Mouse (Mus musculus): ENCODE data around the gene Slc39a1. TPM values are rescaled to one million over a fixed set of nuclear protein-coding genes. Genes with fewer than 3 reads are reported as not detected.
A peak's percentile ranks its signal among the peaks of the same experiment; 100 is the strongest.

Slc39a1 gene
- total RNA-seq, 2 experiments from 2014 or later: 50.5 to 51.9 TPM

DNA sequence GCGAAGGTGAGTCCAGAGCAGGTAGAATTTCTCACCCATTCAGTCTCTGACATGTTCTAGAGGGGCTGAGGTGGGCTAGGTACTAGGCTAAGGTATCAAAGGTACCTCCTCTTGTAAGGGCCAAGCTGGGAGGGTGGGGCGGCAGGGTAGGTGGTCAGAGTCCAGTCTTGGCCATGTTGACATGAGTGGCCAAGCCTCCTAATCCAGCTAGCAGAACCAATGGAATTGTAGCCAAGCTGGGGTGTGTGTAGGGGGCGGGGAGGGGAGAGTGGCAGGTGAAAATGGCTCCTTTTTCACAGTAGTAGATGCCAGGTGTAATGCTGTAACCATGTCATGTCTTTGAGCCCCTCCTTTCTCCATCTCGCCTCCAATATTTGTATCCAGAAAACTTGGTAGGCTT lies 10.5 kb downstream of the Slc39a1 start:
- DNase-seq (ENCODE audit: low spot score in 2 of 2): no peak
- intact Hi-C loops (cut with DNase I): no loop called here

DNA sequence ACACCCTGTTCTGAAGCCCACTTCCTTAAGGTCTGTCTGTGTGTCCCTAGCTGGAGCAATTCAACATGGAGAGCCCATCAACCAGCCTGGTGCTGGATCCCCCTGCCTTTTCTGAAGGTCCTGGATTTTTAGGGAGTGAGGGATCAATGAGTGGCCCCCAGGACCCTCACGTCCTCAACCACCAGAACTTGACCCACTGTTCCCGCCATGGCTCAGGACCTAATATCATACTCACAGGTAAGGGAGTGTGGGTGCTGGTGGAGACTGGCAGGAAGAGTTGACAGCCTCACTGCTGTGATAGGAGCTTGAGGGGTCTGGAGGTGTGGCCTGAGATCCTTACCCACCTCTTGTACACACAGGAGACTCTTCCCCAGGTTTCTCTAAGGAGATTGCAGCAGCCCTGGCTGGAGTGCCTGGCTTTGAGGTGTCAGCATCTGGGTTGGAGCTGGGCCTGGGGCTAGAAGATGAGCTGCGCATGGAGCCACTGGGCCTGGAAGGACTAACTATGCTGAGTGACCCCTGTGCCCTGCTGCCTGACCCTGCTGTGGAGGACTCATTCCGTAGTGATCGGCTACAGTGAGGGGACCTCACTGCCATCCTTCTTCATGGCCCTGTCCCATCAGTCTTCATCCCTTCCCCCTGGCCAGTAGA lies 15.3 kb downstream of the Slc39a1 start:
- no peak for DNase-seq (ENCODE audit: low spot score in 2 of 2)
- intact Hi-C loops (cut with DNase I): no loop called here

DNA sequence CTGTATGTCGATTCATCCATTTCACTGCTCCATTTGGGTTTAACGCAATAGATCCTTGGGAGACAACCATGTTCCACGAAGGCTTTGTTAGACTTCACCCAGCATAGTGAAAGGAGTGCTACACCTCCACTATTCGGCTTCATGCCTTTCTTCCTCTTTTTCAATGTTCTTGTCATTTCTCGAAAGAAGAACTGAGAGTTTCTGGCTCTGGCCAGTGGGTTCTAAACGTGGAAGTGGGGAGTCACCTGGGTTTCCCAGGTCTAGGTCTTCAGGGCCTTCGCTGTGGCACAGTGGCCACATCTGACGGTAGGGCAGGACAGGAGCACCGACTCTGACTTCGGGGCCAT lies 16.7 kb downstream of the Slc39a1 start:
- DNase-seq (ENCODE audit: low spot score in 2 of 2): no peak
- intact Hi-C loops (cut with DNase I): loop anchor here (5.0 kb wide), 1 partner anchor 108 kb away; no protein-coding TSS in a partner anchor

DNA sequence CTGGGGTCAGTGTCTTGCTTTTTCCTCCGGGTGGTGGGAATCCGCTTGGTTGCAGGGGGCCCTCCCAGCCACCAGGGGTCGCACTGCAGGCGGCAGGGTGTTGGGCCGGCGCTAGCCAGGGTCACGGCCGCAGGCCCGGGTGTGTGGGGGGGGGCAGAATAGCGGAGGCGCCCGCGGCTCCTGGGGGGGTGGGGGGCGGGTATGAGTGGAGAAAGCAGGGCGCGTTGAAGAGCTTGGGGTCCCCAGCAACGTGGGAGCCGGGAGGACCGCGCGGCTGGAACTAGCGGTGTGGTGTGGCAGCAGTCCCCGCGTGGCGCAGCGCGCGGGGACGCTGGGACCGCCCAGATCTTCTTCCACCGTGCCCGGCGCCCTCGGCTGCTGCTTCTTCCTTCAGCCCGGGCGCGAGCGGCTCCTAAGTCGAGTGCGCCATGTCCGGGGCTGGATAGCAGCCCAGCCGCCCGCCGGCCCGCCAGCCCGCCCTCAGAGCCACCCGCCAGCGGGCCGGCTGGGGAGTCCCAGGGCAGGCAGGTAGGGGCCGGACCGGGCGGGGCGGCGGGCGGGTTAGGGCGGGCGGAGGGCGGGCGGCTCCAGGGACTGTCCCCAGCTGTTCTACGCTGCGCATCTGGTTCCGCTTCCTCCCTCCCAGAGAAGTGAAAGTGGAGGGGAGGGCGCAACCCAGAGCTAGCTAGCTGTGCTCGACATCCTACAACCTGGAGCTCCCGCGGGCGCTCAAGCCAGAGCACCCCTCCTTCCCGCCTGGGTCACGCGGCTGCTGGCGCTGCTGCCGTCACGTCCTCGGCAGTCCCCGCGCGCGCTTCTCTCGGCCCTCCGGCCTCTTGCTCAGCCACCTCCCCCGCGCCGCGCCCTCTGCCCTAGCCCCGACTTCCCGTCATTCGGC lies 17.3 kb downstream of the Slc39a1 start, which contains the start of gene Dennd4b:
Gene Dennd4b (plus strand): TSS at position 152 of the 898 bp plus-strand sequence.
- intact Hi-C loops (cut with DNase I): loop anchor here (5.0 kb wide), 1 partner anchor 107 kb away; no protein-coding TSS in a partner anchor
- peak; percentile 83 to 87 for DNase-seq (ENCODE audit: low spot score in 2 of 2)

DNA sequence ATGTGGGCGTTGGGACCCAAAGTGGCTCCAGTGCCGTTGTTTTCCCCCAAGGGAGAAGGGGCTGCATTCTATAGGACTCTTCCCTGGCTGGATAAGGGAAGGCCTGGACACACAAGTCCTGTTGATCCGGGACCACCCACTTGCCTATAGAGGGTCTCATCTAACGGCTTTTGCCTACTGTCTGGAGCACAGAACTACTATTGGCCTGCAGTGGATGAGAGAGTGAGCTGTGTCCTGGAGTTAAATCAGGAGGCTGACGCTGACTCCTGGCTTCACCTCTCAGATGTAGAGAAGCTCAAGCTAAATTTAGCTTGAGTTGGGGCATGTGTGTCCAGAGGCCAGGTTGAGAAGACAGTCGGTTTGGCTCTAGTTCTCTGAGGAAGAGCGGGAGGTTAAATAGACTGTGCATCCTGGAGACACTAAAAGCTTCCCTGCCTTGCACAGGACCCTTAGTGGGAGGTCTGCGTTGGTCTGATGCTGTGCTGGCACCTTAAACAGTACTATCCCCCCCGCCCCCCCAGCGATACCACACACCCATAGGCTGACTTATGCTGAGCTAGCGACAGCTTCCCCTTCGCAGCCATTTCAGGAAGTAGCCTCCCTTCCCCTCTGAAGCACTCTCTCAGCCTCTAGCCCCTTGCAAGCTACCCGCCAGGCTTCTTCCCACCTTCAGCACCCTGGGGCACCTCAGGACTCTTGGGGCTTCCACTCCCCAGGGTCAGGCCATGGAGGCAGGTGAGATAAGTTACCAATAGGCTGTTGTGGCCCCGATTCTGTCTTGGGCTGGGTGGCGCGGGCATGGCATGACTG lies 18.2 kb downstream of the Slc39a1 start:
- DNase-seq (ENCODE audit: low spot score in 2 of 2): no peak
- intact Hi-C loops (cut with DNase I): loop anchor here (5.0 kb wide), 1 partner anchor 106 kb away; no protein-coding TSS in a partner anchor

DNA sequence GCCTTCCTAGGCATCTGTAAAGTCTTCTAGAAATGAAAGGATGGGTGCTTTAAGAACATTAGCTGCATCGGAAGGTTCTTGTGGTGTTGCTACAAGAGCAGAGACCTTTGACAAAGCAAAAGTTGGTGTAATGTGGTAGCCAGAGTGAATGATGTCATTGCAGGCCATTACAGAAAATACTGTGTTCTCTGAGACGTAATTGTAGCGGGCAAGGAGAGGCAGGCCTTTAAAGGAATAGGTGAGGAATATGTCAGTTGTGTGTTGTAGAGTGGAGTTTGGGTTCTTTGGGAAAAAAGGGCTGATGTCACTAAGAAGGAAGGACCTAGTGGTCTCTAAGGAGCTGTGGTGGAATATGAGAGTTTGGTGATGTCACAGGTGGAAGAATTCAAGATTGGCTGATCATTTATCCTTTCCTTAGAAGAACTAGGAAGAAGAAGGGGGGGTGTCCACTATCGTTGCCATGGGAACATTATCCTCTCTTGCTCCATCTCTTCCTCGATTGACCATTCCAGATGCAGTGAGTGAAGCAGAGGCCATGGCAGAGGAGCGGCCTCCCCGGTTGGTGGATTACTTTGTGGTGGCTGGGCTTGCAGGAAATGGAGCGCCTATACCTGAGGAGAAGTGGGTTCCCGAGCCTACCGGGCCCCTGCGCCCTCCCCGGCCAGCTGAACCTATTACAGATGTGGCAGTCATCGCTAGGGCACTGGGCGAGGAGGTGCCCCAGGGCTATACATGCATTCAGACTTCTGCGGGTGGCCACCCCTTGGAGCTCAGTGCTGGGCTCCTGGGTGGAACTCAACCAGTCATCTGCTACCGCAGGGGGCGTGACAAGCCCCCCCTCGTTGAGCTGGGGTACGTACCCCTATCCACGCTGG lies 19.2 kb downstream of the Slc39a1 start:
- intact Hi-C loops (cut with DNase I): loop anchor here (5.0 kb wide), 1 partner anchor 105 kb away; no protein-coding TSS in a partner anchor
- no peak for DNase-seq (ENCODE audit: low spot score in 2 of 2)

DNA sequence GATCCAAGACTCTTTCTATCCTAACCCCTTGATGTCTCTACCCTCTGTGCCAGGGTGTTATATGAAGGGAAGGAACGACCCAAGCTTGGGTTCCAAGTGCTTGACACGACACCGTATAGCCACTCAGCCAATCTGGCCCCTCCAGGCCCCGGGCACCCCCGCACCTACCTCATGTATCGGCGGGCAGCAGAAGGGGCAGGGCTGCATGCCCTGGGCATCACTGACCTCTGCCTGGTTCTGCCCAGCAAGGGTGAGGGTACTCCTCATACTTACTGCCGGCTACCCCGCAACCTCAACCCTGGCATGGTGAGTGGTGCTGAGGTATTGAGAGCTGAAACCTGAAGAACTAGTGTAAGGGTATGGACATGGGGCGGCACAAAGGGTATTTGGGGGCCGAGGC lies 20.2 kb downstream of the Slc39a1 start:
- DNase-seq (ENCODE audit: low spot score in 2 of 2): no peak
- intact Hi-C loops (cut with DNase I): loop anchor here (2.0 to 5.0 kb wide), 2 partner anchors 43 to 104 kb away; no protein-coding TSS in a partner anchor

DNA sequence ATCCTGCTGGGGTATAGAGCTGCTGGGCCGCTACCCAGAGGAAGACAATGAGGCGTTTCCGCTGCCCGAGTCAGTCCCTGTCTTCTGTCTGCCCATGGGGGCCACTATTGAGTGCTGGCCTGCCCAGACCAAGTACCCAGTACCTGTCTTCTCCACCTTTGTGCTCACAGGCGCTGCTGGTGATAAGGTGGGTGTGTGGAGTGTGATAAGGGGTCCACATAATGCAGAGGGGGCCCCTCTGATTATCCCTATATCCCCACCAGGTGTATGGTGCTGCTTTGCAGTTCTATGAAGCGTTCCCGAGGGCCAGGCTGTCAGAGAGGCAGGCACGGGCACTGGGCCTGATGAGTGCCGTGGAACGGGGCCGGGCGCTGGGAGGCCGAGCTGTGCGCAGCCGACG lies 21.0 kb downstream of the Slc39a1 start:
- no peak for DNase-seq (ENCODE audit: low spot score in 2 of 2)
- intact Hi-C loops (cut with DNase I): loop anchor here (2.0 to 5.0 kb wide), 2 partner anchors 44 to 103 kb away; no protein-coding TSS in a partner anchor

DNA sequence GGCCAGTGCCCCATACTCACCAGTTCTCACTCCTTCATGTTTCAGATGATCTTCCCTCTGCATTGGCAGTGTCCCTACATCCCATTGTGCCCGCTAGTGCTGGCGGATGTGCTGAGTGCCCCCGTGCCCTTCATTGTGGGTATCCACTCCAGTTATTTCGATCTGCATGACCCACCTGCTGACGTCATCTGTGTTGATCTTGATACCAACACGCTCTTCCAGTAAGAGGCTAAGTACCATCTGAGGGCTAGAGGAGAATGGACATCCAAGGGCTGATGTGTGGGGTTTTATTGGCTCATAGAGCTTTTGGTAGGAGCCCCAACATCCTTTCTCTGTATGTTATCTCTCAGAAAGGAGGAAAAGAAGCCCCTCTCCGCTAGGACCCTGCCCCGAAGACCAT lies 22.8 kb downstream of the Slc39a1 start:
- DNase-seq (ENCODE audit: low spot score in 2 of 2): no peak
- intact Hi-C loops (cut with DNase I): no loop called here

DNA sequence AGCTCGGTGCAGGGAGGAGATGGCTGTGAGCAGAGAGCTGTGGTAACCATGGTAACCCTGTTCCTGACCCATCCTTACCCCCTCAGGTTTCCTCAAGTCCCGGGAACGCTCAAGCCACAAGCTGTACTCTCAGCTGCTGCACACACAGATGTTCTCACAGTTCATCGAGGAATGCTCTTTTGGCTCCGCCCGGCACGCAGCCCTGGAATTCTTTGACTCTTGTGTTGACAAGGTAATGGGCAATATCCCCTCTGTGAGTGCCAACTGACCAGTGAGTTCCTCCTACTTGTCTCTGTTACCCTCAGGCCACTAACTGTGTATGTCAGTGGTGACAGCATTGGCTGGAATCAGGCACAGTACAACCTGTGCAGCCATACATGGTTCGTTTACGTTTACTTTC lies 24.2 kb downstream of the Slc39a1 start:
- DNase-seq (ENCODE audit: low spot score in 2 of 2): no peak
- intact Hi-C loops (cut with DNase I): no loop called here

DNA sequence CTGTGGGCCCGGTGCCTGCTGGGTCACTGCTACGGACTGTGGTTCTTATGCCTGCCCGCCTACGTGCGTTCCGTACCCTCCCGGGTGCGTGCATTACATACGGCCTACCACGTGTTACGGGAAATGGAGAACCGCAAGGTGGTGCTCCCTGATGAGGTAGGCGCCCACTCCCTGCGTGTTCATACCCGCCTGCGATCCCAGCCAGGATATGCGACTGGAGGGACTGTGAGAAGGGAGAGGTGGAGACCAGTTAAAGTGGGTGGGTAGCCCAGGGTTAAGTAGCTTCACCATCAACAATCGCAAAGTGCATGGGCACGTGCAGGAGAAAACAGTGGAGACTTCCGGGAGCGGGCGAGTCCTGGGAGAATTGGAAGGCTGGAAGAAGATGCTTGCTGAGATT lies 25.9 kb downstream of the Slc39a1 start:
- intact Hi-C loops (cut with DNase I): no loop called here
- DNase-seq (ENCODE audit: low spot score in 2 of 2): no peak

DNA sequence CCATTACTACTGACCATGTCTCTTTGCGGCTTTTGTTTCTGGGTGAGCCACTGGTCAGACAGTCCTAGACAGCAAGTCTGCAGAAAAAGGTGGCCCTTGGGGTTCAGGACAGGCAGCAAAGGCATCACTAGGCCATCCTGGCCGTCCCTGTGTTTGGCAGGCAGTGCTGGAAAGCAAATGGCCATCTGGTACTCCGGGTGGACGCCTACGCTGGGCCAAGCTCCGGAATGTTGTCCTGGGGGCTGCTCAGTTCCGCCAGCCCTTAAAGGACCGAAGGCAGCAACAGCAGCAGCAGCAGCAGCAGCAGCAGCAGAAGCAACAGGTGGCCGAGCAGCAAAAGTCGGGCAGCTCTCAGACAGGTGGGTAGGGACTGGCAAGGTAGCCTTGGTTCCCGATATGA lies 27.3 kb downstream of the Slc39a1 start:
- intact Hi-C loops (cut with DNase I): no loop called here

DNA sequence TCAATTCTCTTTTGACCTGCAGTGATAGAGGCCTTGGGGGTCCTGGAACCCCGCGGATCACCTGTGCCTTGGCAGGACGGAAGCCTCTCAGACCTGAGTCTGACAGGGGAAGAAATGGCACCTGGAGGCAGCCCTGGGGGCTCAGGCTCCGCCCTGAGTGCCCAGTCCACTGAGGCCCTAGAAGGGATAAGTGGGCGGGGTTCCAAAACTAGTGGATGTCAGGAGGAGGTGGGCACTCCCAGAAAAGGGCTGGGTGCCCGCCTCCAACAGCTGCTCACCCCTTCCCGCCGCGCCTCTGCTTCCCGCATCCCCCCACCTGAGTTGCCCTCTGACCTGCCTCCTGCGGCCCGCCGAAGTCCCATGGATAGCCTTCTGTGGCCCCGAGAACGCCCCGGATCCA lies 28.9 kb downstream of the Slc39a1 start:
- intact Hi-C loops (cut with DNase I): no loop called here
- DNase-seq (ENCODE audit: low spot score in 2 of 2): no peak

More for the DNA sequence above, 27.3 kb downstream of the Slc39a1 start:
- no peak for DNase-seq (ENCODE audit: low spot score in 2 of 2)

DNA sequence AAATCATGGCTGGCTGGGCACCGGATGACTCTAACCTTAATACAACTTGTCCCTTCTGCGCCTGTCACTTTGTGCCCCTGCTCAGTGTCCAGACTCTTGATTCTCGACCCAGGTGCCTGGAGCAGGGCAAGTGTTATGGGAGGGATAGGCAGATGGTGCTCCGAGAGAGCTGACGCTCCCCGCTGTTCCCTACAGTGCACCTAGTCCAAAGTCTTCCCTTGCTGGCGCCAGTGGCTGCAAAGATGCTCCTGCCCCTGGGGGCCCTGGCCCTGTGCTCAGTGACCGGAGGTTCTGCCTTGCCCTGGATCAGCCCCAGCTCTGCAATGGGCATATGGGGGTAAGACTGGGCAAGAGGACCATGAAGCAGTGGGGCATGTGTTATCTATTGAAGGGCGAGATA lies 29.8 kb downstream of the Slc39a1 start:
- intact Hi-C loops (cut with DNase I): no loop called here
- no peak for DNase-seq (ENCODE audit: low spot score in 2 of 2)

DNA sequence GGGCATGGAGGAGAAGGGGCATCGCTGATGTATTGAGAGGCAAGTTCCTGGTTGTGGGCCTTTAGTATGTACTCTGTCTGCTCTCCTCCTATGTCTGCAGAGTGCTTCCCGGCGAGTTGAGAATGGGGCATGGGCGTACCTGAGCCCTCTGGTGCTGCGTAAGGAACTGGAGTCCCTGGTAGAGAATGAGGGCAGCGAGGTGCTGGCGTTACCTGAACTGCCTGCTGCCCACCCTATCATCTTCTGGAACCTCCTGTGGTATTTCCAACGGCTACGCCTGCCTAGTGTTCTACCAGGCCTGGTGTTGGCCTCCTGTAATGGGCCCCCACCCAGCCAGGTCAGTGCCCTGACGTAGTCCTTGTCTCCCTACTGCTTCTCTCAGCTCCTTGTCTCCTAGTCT lies 30.2 kb downstream of the Slc39a1 start:
- intact Hi-C loops (cut with DNase I): no loop called here
- no peak for DNase-seq (ENCODE audit: low spot score in 2 of 2)

DNA sequence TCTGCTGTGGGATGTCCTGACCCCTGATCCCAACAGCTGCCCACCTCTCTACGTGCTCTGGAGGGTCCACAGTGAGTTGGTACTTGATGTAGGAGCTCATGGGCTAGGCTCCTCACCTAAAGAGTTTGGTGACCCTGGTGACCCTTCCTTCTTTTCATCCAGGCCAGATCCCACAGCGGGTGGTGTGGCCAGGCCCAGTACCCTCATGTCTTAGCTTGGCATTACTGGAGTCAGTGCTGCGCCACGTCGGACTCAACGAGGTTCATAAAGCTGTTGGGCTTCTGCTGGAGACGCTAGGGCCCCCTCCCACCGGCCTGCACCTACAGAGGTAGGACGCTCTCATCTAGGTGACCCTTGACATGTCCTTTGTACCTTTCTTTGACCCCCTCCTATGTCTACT lies 31.2 kb downstream of the Slc39a1 start:
- intact Hi-C loops (cut with DNase I): no loop called here
- DNase-seq (ENCODE audit: low spot score in 2 of 2): no peak

DNA sequence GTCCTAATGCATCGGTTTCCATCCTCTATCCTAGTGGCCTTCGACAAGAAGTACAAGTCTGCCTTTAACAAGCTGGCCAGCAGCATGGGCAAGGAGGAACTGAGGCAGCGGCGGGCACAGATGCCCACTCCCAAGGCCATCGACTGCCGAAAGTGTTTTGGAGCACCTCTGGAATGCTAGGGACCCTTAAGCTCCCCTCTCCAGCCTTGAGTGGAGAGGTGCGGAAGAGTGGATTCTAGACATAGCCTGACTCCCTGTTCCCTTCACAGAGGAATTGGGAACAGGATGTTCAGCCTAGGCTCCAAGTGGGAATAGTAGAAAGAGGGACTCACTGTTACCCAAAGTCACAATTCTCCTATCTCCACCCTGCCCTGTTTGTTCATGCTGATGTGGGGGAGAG lies 31.8 kb downstream of the Slc39a1 start:
- no peak for DNase-seq (ENCODE audit: low spot score in 2 of 2)
- intact Hi-C loops (cut with DNase I): no loop called here

DNA sequence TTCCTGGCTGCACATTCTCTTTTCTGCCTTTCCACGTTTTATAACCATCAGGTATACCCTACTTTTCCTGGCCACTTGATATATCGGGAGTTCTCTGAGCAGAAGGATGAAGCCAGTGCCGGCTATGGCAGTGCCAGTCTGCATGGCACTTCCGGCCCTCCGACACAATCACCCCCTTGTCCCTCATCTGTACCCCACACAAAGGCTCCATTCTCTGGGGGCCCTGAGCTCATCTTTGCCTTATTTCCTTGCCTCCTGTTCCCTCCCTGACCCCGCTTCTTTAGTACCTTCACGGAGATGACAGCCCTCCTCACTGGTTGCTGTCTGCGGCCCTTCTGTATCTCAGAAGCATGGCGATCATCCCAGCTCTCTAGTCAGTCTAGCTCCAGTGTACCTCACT lies 32.7 kb downstream of the Slc39a1 start:
- intact Hi-C loops (cut with DNase I): no loop called here
- no peak for DNase-seq (ENCODE audit: low spot score in 2 of 2)

DNA sequence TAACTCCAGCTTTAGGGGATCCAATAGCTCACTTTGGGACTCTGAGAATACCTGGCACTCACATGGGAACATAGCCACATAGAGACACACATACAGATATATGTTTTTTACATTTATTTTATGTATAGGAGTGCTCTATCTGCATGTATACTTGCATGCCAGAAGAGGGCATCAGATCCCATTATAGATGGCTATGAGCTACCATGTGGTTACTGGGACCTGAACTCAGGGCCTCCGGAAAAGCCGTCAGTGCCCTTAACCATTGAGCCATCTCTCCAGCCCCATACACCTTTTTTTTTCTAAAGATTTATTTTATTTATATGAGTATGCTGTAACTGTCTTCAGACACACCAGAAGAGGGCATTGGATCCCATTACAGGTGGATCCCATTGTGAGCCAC lies 36.2 kb downstream of the Slc39a1 start:
- DNase-seq (ENCODE audit: low spot score in 2 of 2): no peak
- intact Hi-C loops (cut with DNase I): no loop called here

Measured in left cerebral cortex, postnatal 14 days (tissue).